Mouse (Mus musculus) NIH3T3 (cell line): ENCODE results near the gene Crygn.
A peak's percentile ranks its signal among the peaks of the same experiment; 100 is the strongest.

Experiments used
- DNase-seq: peaks from one replicate; pipeline ENCODE4 v3.0.0-alpha.2; 2012; ENCODE audit warnings: low read depth

Crygn gene

DNA sequence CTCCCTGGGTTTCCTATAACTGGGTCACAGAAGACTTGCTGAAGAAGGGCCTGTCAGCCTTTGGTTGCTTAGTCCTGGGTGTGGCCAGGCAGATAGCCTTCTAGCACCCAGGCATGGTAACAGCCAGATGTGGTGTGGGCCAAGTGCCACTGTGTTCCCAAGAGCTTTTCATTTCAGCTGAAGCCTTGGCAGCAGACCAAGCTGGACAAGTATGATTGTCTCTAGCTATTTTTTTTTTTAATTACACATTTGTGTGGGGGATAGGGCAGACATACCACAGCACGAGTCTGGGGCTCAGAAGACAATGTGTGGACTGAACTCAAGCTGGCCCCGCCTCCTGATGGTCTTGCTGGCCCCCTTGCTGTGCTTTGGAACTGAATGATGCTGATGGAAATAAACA lies 47.8 kb downstream of the Crygn start:
- DNase-seq, result no peak

DNA sequence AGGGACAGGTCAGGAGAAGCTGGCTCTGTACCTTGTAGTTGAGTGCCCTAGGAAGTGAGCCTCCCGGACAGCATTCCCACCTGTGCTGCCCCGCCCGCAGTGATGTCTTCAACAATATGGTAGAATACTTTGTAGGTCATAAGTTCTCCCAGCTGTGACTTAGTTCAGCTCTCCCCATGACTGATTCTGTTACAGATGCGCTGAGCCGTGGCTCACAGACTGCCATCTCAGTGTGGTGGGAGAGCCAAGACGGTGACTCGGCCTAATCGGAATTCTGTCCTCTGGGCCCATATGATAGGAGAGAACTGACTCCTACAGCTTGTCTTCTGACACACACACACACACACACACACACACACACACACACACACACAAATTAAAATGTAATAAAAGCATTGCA lies 53.2 kb downstream of the Crygn start:
- peak; percentile 72 for DNase-seq

GRCm38 (mm10) chr5:24701271-24701670 lies 56.5 kb downstream of the Crygn start:
- DNase-seq, result no peak
